Mouse (Mus musculus): ENCODE data around the gene Dop1a. TPM values are rescaled to one million over a fixed set of nuclear protein-coding genes. Genes with fewer than 3 reads are reported as not detected.

Gene Dop1a
- 23.8 and 26.9 TPM in 2 replicates for polyA plus RNA-seq (2012; ENCODE audit: insufficient read depth, insufficient read length, missing spikeins)

DNA sequence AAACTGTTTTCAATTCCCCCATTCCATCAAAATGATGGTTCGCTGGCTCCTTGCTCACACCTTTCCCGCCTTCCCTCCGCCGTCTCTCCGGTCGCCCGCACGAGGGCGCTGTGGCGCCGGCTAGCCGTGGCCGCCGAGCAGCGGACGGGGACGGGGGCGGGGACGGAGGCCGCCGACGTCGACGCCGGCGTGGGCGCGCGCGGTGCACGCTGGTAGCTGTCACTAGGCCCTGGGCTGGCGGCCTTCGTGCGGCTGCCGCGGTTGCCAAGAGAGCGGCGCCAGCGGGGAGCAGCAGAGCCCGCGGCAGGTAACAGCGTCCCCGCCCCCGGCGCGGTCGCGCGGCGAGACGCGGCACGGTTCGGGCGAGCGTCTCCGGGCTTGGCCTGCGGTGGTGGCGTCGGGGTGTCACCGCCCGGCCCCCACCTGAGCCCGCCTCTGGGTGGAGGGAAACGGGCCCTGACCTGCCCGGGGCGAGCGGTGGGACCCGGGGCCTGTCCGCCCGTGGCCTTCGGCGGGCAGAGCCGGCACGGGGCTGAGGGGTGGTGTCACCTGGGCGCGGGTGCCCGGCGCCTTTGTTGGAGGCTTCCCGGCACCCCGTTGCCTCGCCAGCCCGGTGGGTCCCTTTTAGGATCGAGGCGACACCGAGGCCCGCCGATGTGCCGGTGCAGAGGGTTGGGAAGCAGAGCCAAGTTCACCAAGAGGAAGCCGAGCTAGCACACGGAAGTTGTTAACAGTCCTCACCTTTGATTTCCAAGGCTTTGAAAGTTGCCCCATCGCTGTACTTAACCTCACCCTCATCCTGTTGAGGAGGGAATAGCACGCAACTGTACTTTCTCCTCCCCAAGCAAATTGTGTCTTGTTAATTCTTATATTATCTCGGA, at the start of gene Dop1a:
Gene Dop1a (plus strand): TSS at position 165 of the 881 bp plus-strand sequence.
- Histone ChIP-seq H3K4me3 (ENCODE audit: insufficient read depth, low read length) (peak within 1 kb of the TSS; percentile 83), H3K4me1 (ENCODE audit: control insufficient read depth, insufficient read depth, low read length) (peaks cover 7% of the 10 kb centered on the region), H3K27ac (ENCODE audit: insufficient read depth, low read depth, low read length) (peak within 1 kb of the TSS; percentile 44)
- 0 out of 2 replicates have a peak, but pooled peaks have one; percentile 19 for TF ChIP-seq CTCF (IDR thresholded peaks at IDR 0.05; ENCODE audit: low read depth, low read length)
- no peak for TF ChIP-seq POLR2A (IDR thresholded peaks at IDR 0.05; ENCODE audit: borderline replicate concordance, low read depth, low read length)

DNA sequence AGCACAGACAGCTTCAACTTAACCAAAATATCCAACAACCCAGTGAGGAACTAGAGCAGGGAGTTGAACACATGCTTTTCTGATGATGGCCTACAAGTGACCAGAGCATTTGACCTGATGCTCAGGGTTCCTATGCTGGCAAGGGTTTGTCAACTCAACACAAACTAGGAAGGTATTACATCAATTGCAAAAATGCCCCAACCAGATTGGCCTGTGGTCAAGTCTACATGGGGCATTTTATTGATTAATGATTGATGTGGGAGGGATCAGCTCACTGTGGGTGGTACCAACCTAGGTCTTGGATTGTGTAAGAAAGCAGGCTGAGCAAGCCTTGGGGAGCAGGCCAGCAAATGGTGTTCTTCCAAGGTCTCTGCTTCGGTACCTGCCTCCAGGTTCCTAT, 49.0 kb upstream of the Dop1a start:
- H3K27ac ChIP-seq (ENCODE audit: insufficient read depth, low read depth, low read length) = no peak overlapping the region
- H3K4me1 ChIP-seq (ENCODE audit: control insufficient read depth, insufficient read depth, low read length) = no peaks in the 10 kb centered on the region; the same call in 1 of the 2 replicates
- no peak for TF ChIP-seq POLR2A (IDR thresholded peaks at IDR 0.05; ENCODE audit: borderline replicate concordance, low read depth, low read length)
- no peak for TF ChIP-seq CTCF (IDR thresholded peaks at IDR 0.05; ENCODE audit: low read depth, low read length)
- no peak overlapping the region for H3K4me3 ChIP-seq (ENCODE audit: insufficient read depth, low read length)

DNA sequence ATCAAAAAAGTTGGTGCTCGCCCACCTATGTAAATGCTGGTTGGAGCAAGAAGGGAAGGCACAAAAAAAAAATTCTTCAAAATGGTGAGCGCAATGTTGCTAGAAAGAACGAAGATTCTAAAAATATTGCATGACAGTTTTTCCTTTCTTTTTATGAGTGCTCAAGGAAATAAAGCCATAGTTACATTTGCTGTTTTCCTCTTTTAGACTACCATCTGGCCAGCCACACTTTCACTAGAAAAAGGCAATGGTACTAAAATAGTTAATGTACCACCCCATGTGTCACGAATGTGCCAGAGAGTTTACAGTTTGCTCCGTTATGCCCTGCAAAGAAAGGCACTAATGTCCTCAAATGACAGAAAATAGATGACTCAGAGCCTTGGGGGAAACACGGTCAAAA, 47.6 kb upstream of the Dop1a start:
- TF ChIP-seq POLR2A (IDR thresholded peaks at IDR 0.05; ENCODE audit: borderline replicate concordance, low read depth, low read length) (no peak), CTCF (IDR thresholded peaks at IDR 0.05; ENCODE audit: low read depth, low read length) (no peak)
- Histone ChIP-seq H3K4me3 (ENCODE audit: insufficient read depth, low read length) (no peak overlapping the region), H3K27ac (ENCODE audit: insufficient read depth, low read depth, low read length) (no peak overlapping the region), H3K4me1 (ENCODE audit: control insufficient read depth, insufficient read depth, low read length) (no peaks in the 10 kb centered on the region; the same call in 1 of the 2 replicates)

DNA sequence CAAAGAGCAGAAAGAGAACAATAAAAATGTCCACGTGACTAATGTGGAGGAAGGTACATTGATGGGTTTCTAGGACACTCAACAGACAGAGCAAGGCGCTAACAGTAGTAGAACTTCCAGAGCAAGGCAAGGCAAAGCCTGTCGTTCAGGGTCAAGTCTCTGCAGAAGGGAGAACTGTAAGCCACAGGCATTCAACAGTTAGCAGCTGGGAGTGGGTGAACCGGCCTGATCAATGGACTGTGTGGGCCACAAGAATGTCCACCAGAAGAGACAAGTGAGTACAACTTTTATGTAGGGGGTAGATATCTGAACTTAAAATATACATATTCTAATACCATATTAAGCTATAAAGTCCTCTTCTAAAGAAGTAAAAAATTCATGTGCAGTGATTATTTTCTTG, 43.6 kb upstream of the Dop1a start:
- no peak overlapping the region for H3K27ac ChIP-seq (ENCODE audit: insufficient read depth, low read depth, low read length)
- no peaks in the 10 kb centered on the region; the same call in 1 of the 2 replicates for H3K4me1 ChIP-seq (ENCODE audit: control insufficient read depth, insufficient read depth, low read length)
- H3K4me3 ChIP-seq (ENCODE audit: insufficient read depth, low read length) = no peak overlapping the region
- no peak for TF ChIP-seq CTCF (IDR thresholded peaks at IDR 0.05; ENCODE audit: low read depth, low read length)
- TF ChIP-seq POLR2A (IDR thresholded peaks at IDR 0.05; ENCODE audit: borderline replicate concordance, low read depth, low read length) = no peak

DNA sequence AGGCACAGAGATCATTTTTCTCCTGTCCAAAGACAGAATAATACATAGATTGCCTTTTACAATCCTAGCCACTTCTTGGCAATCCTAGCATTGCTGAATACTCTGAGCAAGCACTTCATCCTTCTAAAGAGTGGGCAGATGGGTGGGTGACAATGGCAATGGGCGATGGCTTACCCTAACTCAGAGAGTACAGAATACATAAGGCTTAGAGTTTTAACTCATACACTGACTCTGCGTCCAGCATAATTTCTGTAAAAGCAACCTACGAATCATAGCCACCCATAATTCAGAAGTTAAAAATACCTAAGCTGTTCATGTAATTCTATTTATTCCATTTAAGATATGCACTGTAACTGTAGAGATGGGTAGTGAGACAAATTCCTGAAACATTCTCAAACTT, 31.4 kb upstream of the Dop1a start:
- no peaks in the 10 kb centered on the region for H3K4me1 ChIP-seq (ENCODE audit: control insufficient read depth, insufficient read depth, low read length)
- TF ChIP-seq POLR2A (IDR thresholded peaks at IDR 0.05; ENCODE audit: borderline replicate concordance, low read depth, low read length) (no peak), CTCF (IDR thresholded peaks at IDR 0.05; ENCODE audit: low read depth, low read length) (no peak)
- H3K4me3 ChIP-seq (ENCODE audit: insufficient read depth, low read length) = no peak overlapping the region
- H3K27ac ChIP-seq (ENCODE audit: insufficient read depth, low read depth, low read length) = no peak overlapping the region

DNA sequence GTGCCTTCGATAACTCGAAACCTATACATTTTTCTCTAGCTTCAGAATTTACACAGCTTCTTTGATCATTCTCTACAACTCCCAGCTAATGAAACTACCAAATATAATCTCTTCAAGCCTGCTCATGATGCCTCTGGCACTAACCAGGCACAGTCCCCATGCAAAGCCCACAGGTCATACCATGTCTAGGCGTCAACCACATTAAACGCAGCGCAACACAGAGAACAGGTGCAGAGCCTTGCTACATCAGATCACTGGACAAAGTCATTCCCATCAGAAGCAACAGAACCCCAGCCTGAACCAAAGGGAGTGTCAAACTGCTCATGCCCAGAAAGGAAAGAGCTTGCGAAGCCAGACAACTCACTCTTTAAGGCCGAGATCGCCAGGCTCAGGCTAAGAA, 30.3 kb upstream of the Dop1a start:
- Histone ChIP-seq H3K27ac (ENCODE audit: insufficient read depth, low read depth, low read length) (no peak overlapping the region), H3K4me3 (ENCODE audit: insufficient read depth, low read length) (no peak overlapping the region), H3K4me1 (ENCODE audit: control insufficient read depth, insufficient read depth, low read length) (no peaks in the 10 kb centered on the region)
- TF ChIP-seq POLR2A (IDR thresholded peaks at IDR 0.05; ENCODE audit: borderline replicate concordance, low read depth, low read length) (no peak), CTCF (IDR thresholded peaks at IDR 0.05; ENCODE audit: low read depth, low read length) (no peak)

DNA sequence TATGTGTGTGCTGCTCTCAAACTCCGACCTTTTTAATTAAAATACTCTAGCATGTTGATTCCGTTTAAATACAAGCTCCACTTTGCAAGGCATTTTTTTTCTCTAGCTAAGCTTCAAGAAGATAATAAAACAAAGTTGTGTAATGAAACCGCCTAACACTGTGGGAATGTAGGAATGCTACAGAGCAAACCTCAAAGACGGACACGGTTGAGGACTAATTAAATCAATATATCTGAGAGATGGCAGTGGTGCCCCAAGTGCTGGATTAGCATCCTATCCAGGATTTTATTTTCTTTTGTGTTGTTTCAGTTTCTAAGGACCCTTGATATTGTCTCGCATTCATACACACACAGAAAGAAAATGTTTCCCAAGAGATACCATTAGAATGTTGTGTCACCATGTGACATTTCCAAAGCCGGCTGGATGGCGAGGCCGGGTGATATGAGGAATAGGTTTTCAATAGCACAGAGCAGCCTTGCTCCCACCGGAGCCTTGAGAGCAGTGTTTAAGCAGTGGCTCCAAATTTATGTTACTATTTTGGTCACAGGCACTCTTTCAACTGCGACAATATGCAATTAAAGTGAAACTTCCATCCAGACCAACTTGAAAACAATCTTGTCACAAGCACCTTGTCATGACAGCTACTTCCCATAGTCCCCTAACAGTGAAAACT, 28.5 kb upstream of the Dop1a start:
- H3K4me3 ChIP-seq (ENCODE audit: insufficient read depth, low read length) = no peak overlapping the region
- no peaks in the 10 kb centered on the region for H3K4me1 ChIP-seq (ENCODE audit: control insufficient read depth, insufficient read depth, low read length)
- TF ChIP-seq POLR2A (IDR thresholded peaks at IDR 0.05; ENCODE audit: borderline replicate concordance, low read depth, low read length) (no peak), CTCF (IDR thresholded peaks at IDR 0.05; ENCODE audit: low read depth, low read length) (no peak)
- H3K27ac ChIP-seq (ENCODE audit: insufficient read depth, low read depth, low read length) = no peak overlapping the region

DNA sequence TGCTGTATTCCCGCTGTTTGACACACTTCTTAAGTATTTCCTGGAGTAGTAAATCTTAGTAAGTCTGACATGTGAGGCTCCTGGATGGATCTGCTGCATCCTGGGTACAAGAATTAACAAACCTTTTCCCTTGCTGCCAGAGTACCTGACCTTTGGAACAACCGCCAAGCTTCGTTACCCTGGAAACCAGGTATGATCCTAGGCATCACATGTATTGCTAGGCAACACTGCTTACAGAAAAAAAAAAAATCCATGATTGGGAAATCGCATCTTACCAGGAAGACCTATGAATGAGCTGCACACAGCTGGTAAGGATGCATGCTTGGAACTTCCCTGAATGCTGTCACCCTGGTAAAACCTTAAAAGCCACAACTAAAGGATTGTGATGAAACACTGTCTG, 24.7 kb upstream of the Dop1a start:
- no peak overlapping the region for H3K27ac ChIP-seq (ENCODE audit: insufficient read depth, low read depth, low read length)
- 0 out of 2 replicates have a peak, but pooled peaks cover 2% of the 10 kb centered on the region for H3K4me1 ChIP-seq (ENCODE audit: control insufficient read depth, insufficient read depth, low read length)
- H3K4me3 ChIP-seq (ENCODE audit: insufficient read depth, low read length) = no peak overlapping the region
- TF ChIP-seq POLR2A (IDR thresholded peaks at IDR 0.05; ENCODE audit: borderline replicate concordance, low read depth, low read length) (no peak), CTCF (IDR thresholded peaks at IDR 0.05; ENCODE audit: low read depth, low read length) (no peak)

DNA sequence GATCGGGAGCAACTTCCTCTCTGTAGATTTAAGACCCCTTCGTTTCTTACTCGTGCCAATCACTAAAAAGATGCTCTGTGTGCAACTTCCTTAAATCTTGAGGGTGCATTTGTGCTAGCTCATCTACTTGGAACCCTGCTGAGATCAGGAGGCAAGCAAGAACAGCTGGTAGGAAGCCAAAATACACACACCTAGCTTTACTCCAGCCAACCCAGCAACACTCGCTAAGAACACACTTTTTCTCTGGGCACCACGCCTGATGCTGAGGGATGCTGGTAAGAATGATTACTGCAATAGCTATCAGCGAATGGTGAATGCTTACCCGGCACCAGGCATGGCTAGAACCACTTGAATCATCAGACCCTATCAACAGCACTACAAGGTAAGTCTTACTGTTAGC, 20.1 kb upstream of the Dop1a start:
- 0 out of 2 replicates have a peak, but pooled peaks cover 2% of the 10 kb centered on the region for H3K4me1 ChIP-seq (ENCODE audit: control insufficient read depth, insufficient read depth, low read length)
- H3K4me3 ChIP-seq (ENCODE audit: insufficient read depth, low read length) = no peak overlapping the region
- TF ChIP-seq CTCF (IDR thresholded peaks at IDR 0.05; ENCODE audit: low read depth, low read length) = no peak
- TF ChIP-seq POLR2A (IDR thresholded peaks at IDR 0.05; ENCODE audit: borderline replicate concordance, low read depth, low read length) = no peak
- no peak overlapping the region for H3K27ac ChIP-seq (ENCODE audit: insufficient read depth, low read depth, low read length)

DNA sequence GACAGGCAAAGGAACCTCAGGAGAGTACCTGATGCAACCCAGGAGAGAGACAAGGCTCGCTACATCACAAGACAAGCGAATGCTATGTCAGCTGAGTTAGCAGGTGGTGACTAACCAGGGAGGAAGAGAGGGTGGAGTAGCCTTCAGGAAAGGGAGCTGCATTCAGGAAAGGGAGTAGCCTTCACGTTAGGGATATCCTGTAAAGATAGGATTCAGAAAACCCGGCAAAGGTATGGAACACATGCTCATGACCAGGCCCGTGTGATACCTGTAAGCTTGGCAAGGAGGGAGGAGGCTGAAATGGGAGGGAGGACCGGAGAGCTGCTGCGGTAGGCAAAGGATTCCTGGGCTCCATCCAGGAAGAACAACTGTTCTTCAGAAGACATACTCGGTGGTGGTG, 19.5 kb upstream of the Dop1a start:
- H3K27ac ChIP-seq (ENCODE audit: insufficient read depth, low read depth, low read length) = no peak overlapping the region
- 0 out of 2 replicates have a peak, but pooled peaks cover 2% of the 10 kb centered on the region for H3K4me1 ChIP-seq (ENCODE audit: control insufficient read depth, insufficient read depth, low read length)
- TF ChIP-seq POLR2A (IDR thresholded peaks at IDR 0.05; ENCODE audit: borderline replicate concordance, low read depth, low read length) (no peak), CTCF (IDR thresholded peaks at IDR 0.05; ENCODE audit: low read depth, low read length) (no peak)
- no peak overlapping the region for H3K4me3 ChIP-seq (ENCODE audit: insufficient read depth, low read length)
